Mouse (Mus musculus) adrenal gland, postnatal 10 days (tissue): ENCODE results near the gene Atg9b. TPM values are rescaled to one million over a fixed set of nuclear protein-coding genes. Genes with fewer than 3 reads are reported as not detected.
A peak's percentile ranks its signal among the peaks of the same experiment; 100 is the strongest.

Experiments
- DNase-seq: peaks from one replicate; pipeline ENCODE4 v3.0.0; 2021; ENCODE audit warnings: mixed read lengths
- total RNA-seq, 2 experiments: library from RNA; stranded (reverse); gene quantifications; 2 replicates each; pipeline ENCODE4 v1.2.3; 2021

The Atg9b gene
- total RNA-seq, 2 experiments from 2014 or later = 0.60 to 0.67 TPM

DNA sequence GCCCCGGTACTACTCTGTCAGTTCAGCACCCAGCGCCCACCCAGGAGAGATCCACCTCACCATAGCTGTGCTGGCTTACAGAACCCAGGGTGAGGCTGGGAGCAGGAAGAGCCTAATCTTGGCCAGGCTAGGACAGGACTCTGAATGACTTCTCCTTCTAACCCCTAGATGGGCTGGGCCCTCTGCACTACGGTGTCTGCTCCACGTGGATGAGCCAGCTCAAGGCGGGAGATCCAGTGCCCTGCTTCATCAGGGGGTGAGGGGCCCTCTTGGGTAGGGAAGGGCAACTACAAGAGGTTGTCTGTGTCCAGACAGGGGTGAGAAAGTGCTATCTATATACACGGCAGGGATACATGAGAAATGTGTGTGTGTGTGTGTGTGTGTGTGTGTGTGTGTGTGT, 10.5 kb downstream of the Atg9b start:
- DNase-seq = no peak

DNA sequence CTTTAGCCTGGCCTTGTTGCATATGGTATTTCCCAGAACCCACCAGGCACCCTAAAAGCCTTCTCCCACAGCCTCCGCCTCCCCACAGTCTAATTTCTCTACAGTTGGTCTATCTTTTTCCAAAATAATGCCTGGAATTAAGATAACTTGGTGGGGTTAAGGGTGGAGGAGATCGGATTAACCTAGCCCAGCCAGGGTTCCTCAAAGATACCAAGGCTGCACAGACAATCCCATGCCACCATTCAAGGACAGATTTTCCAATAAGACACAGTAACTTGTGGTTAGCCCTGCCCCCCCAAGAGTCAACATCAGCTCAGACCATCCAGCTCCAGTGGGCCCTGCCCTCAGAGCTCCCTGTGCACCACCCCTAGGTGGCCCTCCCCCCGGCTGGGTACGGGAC, 11.4 kb downstream of the Atg9b start:
- DNase-seq = no peak

DNA sequence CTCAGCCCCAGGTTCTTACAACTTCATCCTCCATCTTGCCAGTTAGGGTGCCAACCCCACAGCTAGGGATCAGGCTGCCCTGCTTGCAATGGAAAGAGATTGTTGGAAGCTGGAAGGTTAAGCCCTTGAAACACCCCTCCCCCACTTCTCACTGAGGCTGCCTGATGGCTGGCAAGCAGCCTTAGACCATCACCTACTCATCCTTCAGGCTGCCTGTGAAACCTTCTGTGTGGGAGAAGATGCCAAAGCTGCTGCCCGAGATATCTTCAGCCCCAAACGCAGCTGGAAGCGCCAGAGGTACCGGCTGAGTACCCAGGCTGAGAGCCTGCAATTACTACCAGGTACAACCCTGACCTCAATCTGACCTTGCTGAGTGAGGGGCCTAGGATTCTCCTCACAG, 12.4 kb downstream of the Atg9b start:
- no peak for DNase-seq

DNA sequence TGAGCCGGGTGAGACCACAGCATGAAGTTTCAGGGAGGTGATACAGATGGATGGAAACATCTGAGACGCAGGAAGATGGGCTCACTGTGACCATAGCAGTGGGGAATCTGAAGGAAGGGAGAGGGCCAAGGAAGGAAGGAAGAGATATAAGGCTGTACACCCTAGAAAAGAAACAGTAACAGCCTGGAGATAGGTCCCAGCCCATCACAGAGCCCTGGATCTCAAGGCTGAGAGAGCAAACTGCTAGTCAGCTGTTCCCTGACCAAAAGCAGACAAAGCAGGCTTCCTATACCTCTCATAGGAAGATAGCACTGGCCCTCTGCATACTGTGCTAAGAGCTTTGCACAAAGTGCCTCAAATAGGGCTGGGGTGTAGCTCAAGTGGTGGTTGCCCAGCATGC, 13.2 kb downstream of the Atg9b start:
- DNase-seq = no peak

DNA sequence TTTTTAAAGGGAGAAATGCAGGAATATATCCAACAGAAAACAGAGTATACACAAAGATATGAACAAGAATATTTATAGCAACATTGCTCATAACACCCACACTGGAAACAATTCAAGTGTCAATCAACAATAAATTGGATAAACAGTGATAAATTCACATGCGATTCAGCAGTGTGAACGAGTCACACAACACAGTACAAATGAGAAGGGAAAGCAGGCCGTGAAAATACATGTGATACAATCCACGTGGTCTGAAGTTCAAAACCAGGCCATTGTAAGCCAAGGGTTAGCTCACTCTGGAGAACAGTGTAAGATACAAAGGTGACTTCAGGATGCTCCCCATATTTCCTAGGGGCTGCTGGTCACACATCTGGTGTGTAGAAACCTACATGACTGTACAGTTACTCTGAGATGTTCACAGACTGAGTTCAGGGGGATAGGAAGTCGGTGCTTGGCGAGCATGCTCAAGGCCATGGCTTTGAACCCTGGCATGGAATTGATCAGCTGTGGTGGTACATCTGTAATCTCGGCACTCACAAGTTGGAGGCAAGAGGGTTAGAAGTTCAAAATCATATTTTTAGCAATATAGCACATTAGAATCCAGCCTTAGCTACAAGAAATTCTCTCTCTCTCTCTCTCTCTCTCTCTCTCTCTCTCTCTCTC, 17.1 kb downstream of the Atg9b start:
- no peak for DNase-seq

DNA sequence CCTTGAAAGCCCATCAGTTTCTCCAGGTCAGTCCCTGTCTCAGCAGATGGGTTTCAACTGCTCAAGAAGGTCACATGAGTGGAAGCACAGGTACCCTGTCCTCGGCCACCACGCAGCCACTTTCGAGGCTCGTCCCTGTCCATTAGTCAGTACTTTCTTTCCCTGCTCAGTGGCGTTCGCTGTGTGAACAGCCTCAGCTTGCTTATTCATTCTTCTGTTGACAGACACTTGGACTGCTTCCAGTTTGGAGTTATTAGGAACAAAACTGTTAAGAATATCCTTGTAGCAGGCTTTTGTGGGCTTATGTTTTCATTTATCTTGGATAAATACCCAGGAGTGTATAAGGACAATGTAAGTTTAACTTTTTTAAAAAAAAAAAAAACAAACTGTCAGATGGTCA, 17.7 kb downstream of the Atg9b start:
- no peak for DNase-seq

DNA sequence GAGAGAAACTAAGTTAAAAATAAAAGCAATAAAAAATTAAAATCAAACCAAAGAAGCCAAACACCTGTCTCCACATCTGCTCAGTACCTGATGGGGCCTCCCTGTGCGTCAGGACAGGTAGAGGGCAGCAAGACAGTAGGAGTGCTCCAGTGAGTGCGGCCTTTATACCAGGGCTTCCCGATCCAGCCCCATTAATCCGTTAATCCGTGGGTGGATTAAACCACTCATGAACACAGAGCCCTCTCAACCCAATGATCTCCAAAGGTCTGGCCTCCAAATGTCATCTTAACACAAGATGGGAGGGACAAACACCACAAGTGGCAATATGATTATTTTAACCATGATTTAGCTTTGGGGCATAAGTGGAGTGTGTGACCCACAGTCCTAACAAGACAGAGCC, 18.1 kb downstream of the Atg9b start:
- no peak for DNase-seq

DNA sequence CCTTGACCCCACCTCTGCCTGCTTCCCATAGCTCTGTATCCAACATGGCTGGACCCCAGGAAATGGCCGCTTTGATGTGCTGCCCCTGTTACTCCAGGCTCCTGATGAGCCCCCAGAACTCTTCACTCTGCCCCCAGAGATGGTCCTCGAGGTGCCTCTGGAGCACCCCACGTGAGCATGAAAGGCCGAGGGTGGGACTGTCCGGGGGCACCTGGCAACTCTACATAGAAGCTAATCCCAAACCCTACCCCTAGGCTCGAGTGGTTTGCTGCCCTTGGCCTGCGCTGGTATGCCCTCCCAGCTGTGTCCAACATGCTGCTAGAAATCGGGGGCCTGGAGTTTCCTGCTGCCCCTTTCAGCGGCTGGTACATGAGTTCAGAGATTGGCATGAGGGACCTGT, 22.2 kb downstream of the Atg9b start:
- no peak for DNase-seq

DNA sequence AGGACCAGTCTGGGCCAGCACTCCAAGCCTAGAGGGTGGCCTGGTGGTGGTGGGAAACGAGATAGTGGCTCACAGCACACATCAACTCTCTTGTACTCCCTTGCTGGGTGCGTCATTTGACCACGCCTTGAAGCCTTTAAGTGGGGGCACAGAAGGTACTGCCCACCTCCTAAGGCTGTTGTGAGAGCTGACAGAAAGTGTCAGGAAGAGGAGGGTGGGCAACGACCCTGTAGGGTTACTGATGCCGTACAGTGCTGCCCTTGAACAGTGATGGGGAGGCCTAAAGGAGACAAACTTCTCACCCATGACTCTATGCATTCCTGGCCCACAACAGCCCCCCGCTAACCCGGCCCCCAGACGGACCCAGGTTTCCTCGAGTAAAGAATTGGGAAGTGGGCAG, 25.5 kb downstream of the Atg9b start:
- no peak for DNase-seq

DNA sequence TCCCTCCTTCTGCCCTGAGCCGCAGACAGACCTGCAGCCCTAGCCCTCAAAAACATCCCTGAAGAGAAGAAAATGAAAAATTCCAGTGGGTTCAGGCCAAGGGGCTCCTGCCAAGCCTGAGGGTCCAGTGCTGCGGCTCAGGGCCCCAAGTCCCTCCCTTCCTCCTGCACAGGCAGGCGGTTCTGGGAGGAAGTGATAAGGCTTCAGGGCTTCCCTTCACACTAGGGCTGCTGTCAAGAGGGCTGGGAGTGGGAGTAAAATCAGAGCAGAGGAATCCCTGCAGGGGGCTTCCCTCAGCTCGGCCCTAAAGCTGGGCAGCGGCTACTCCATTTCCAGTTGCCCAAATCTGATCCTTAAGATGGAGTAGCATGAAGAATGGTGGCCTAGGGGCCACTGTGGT, 26.4 kb downstream of the Atg9b start:
- no peak for DNase-seq

DNA sequence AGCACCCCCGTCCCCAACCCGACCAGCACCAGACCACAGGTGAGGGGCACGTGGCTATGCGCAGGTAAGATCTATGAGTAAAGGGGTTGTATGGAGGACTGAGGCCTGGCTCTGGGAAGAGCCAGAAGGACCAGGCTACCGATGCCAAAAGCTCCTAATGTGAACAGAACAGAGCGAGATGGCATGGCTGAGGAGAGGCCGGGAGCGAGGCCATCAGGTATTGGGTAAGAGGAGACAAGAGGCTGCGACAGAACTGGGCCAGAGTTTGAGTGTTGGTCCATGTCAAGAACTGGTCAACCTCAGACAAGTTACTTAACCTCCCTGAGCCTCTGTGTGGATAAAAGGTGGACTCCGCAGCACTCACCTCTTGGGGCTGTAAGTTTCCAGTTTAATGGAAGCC, 27.0 kb downstream of the Atg9b start:
- peak; percentile 65 for DNase-seq

DNA sequence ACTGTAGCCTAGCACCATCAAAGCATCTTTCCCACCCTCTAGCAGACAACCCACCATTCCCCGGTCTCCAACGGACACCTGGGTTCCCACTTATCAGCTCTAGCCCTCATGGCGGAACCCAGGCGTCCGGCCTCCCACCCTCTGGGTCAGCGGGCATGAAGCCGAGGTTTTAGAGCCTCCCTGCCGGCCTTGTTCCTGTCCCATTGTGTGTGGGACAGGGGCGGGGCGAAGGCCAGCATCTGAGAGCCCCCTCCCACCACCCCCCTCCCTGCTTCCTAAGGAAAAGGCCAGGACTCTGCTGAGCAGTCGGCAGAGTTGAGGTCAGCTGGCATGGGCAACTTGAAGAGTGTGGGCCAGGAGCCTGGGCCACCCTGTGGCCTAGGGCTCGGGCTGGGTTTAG, 27.4 kb downstream of the Atg9b start, which contains the start of gene Nos3:
Nos3 (plus strand) TSS at position 303 of the 400 bp plus-strand sequence.
- DNase-seq = peak; percentile 55

DNA sequence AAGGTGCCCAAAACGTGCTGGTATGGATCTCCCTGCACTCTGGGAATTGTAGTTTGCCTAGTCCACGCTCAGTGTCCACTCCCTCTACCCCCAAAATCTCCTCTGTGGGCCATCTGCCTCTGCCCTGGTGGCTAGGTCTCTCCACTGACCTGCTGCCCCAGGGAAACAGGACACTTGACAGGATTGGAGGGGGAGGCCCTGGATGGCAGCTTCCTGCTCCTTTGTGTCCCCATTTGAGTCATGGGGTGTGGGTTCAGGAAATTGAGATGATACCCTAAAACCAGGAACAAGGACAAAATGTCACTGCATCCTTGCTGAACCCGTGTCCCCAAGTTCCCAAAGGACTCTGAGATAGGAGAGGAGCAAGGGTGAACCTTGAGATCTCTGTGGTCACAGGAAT, 27.9 kb downstream of the Atg9b start:
- no peak for DNase-seq

DNA sequence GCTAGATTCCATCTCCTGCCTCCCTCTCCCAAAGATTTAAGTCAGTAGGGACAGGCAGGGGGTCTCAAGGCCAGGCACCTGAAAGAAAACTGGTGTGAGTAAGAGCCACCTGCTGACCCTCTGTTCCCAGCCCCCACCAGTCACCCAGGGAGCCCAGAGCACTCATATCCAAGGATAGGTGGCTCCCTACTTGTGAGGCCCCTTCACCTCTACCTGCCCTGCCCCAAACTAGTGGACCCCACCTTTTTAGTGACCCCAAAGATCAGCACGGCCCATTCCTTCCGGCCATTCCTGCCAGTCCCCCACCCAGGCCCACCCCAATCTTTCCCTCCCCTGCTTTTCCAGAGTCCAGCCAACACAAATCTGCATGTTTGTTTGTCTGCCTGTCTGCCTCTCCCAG, 28.5 kb downstream of the Atg9b start:
- DNase-seq = no peak

DNA sequence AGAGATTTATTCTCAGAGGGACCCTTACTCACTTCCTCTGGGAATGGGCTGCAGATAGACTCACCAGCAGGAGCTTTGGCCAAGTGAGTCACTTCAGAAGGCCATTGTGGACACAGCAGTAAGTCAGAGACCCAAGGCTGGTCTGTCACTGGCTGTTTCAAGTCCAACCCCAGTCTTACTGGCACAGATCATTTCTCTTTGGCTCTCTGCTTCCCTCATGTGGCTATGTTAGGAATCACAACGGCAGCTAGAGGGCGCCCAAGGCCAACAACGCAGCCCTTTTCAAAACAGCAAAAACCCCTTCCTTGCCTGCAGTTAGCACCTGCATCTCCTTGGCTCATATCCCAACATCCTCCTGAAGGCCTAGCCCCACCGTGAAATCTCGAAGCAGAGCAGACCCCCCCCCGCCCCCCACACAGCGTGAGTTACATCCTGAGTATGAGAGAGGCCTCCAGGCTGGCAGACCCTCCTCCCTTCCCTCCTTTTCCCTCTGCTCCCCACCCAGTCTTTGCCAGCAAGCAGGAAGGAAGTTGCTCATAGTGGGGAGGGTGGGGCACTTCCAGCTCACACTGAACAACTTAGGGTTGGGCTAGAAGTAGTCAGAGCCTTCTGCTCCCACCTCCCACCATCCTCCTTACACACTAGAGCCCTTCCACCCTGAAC, 31.0 kb downstream of the Atg9b start:
- peak; percentile 91 for DNase-seq

DNA sequence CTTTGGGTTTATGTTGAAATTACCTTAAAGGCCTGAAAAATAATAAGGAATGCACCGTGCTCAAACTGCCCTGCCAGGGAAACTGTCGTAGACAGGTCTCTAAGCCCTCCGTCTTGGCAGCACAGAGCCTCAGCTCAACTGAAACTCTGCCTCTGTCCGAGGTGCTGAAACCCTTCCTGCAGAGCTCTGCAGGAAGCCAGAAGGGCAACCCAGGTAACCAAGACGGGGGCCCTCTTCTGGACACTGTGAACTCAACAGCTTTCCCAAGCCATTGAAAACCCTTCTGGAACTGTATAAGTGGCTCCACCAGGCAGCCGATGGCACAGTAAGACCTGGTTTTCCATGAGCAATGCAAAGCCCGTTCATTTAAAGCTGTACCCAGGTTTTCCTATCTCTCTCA, 34.5 kb downstream of the Atg9b start:
- DNase-seq = peak; percentile 89

DNA sequence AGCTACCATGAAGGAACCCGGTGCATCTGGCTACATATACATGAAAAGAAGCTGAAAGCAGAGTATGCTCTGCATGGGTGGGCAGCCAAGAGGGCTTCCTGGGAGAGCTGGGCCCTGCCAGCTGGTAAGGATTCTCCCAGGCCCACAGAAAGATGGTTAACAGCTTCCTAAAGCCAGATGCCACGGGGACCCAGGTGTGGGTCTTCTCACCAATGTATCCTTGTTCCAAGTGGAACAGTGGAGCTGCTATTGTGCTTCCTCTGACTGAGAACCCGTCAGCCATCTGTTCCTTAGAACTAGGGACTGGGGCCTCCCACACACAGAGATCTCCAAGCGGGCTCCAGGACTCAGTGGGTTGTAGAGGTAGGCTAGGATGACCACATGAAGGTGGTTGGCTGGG, 35.2 kb downstream of the Atg9b start:
- no peak for DNase-seq

DNA sequence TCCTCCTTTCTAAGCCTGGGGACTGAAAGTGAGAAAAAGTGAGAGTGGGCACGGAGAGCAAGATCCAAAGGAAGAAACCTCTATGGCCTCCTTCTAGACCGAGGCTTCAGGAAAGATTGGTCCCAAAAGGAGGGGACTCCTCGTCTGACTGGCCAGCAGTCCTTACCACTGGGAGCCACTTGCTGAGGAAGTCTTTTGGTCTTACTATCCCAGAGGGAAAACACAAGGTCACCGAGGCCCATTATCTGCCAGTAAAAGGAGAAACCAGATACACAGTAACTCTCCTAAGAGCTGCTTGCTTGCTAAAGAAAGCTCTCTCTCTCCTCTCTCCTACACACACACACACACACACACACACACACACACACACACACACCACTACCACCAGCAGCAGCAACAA, 38.6 kb downstream of the Atg9b start:
- DNase-seq = no peak

DNA sequence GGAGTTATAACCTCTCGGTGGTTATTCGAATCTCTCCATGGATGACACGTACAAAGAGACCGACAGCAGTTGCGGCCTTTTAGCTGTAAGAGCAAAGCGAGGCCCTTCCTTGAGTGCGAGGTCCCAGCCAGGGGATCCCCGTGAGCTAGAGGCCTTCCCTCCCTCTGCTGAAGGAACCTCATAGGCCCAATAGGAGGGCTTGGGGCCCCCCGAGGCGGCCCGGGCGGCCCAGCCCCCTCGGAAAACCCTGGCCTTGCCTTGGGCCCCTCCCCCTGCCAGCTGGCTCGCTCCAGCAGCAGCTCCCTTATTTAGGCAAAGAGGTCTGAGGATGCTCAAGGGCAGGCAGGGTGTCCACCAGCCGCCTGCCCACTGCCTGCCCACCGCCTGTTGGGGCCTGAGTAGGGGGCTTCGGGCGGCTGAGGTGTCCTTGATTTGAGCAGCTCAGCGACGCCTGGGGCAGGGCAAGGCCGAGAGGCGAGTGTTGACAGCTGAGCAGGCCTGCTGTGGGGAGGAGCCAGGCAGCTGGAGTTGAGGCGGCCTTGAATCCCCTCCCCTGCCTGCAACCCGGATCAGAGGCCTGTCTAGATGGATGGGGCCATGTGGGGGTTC, 39.6 kb downstream of the Atg9b start:
- peak; percentile 74 for DNase-seq

DNA sequence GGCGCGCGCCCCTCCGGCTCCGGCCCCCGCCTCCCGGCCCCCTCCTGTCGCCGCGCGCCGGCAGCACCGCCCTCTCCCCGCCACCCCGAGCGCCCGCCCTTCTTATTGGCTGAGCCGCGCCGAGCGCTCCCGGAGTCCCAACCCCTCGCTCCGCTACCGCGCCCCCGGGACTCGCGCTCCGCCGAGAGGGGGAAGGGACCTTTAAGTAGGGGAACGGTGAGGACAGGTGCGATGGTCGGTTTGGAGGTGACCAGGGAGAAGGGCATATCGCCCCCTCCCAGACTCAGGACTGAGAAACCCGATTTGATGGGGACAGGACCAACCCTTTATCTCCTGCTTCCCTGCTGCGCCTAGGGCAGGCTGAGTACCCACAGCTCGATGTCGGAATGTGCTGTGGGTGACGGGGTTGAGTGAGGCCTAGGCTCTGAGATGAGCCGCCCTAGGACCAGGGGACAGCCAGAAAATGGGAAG, 40.2 kb downstream of the Atg9b start:
- DNase-seq = peak; percentile 92

DNA sequence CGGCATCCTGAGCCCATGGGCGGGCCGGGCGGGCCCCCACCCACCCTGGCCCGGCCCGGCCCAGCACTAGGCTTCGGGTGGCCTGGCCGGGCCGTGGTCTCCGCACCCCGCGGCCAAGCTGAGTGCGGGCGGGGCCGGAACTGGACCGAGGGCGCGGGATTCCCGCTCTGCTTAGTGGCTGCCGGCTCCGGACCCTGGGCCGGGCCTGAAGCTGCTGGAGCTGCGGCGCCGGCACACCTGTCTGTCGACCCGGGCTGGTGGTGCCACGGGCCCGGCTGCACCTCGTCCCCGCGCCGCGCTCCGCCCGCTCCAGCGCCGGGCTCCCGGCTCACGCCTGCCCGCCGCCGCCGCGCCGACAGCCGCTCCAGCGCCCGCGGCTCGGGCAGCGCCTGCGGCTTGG, 40.7 kb downstream of the Atg9b start, which contains the start of gene Kcnh2:
Kcnh2 (minus strand) TSS at position 327 of the 400 bp plus-strand sequence.
- no peak for DNase-seq

DNA sequence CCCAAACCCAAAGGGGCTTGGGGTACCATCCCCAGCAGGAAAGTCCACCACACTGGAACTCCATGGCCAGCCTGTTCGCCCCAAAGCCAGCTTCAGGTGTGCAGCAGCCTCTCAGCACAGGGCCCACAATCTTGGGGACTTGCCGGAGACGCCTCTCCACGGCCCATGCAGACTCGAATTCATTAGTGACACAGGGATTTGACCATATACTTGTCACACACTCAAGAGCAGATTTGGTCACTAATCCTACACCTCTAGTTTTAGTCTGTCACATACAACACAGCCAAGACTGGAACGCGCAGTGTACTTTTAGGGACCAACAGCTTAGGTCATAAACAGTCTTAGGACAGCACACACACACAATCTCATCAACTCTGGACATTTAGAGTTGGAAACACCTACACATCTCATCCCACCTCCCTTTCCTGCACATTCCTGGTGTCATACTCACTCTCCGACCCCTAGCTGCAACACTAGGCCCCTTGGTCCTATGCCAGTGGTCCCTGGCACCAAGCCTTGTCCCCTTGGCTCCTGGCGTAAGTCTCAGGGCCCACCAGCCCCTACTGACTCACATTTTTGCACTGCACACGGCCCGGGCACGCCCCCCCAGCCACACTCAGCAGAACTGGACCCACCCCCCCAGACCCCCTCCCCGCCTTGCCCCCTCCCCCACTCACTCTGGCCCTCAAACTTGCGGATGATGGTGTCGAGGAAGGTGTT, 41.3 kb downstream of the Atg9b start:
- DNase-seq = no peak

DNA sequence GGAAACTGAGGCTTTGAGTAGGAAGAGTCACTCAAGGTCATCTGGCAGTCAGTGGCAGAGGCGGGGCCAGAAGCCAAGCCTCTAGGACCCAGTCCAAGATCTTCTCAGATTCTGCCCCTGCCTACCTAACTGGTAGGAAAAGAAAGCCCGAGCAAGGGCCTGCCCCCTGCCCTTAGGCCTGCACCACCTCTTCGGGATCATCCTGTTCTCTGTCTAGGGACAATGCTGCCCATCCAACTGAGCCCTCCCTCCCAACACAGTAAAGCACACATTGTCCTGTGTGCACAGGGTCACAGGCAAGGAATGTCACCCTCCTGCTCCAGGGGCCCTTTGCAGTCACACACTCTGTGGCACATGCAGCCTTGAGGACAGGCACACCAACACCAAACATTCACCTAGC, 41.9 kb downstream of the Atg9b start:
- DNase-seq = peak; percentile 49
